ENCODE assay signal across 25 mouse cellular contexts in genomic region chr9:89807381-89807780, GRCm38 (mm10).
A peak's percentile ranks its signal among the peaks of the same experiment; 100 is the strongest.
DNase-seq lines count a peak whose midpoint lies in the region; ATAC-seq and TF ChIP-seq lines count a peak whose summit lies in the region.
"Had no signal": no experiment of that assay in that cellular context is flagged by ENCODE, and none has a peak within 500 bp of the region (broad histone marks: within the 10 kb centered on the region; RNA-seq: fewer than 3 reads in every experiment).

No protein-coding gene starts in this region.

- H3K4me3 ChIP-seq in heart, adult 2 months = no peak overlapping the region
- no peak overlapping the region for H3K4me3 ChIP-seq in kidney, adult 2 months (ENCODE audit: insufficient read depth, low read depth, low read length)
- H3K4me3 ChIP-seq in embryonic facial prominence, embryonic 14.5 days (ENCODE audit: low read depth, low read length) = no peak overlapping the region
- H3K4me3 ChIP-seq: embryonic facial prominence, embryonic 13.5 days; forebrain, embryonic 12.5 days; forebrain, embryonic 15.5 days; heart, embryonic 13.5 days; hindbrain, embryonic 12.5 days; hindbrain, embryonic 15.5 days; intestine, embryonic 15.5 days had no signal

- no peak overlapping the region for H3K4me2 ChIP-seq in embryonic facial prominence, embryonic 14.5 days (ENCODE audit: low read depth, low read length)
- H3K4me2 ChIP-seq: embryonic facial prominence, embryonic 13.5 days; forebrain, embryonic 12.5 days; forebrain, embryonic 15.5 days; heart, embryonic 13.5 days; hindbrain, embryonic 12.5 days; hindbrain, embryonic 15.5 days; intestine, embryonic 15.5 days had no signal

- peak; percentile 64 for DNase-seq in heart, adult 11 months
- no peak for DNase-seq in heart, adult 2 months
- DNase-seq in kidney, adult 2 months = peak; percentile 10
- no peak for DNase-seq in kidney, postnatal 4 days
- DNase-seq in Muller cell, postnatal 12 days (ENCODE audit: inconsistent ontology term) = peak; percentile 79
- peak; percentile 29 for DNase-seq in embryonic facial prominence, embryonic 14.5 days (ENCODE audit: low spot score)
- no peak for DNase-seq in cerebellum, adult 11 months
- DNase-seq in testis, postnatal 14 days (ENCODE audit: low spot score) = no peak
- DNase-seq: adrenal gland, adult 8-10 months; adrenal gland, postnatal 25 days; cerebellum, adult 18-20 months; cerebellum, adult 9-10 months; cerebellum, postnatal 14 days; gastrocnemius, postnatal 25 days; heart, postnatal 14 days; heart, postnatal 4 days had no signal

- no peaks in the 10 kb centered on the region for H3K9me3 ChIP-seq in embryonic facial prominence, embryonic 14.5 days (ENCODE audit: control insufficient read depth, low read length)
- H3K9me3 ChIP-seq: embryonic facial prominence, embryonic 13.5 days; forebrain, embryonic 12.5 days; forebrain, embryonic 15.5 days; heart, embryonic 13.5 days; hindbrain, embryonic 12.5 days; hindbrain, embryonic 15.5 days; intestine, embryonic 15.5 days had no signal

- H3K27me3 ChIP-seq in heart, adult 2 months (ENCODE audit: control insufficient read depth, insufficient read depth, low read length) = no peaks in the 10 kb centered on the region
- no peaks in the 10 kb centered on the region; the same call in 1 of the 2 replicates for H3K27me3 ChIP-seq in kidney, adult 2 months (replicated peaks; ENCODE audit: control insufficient read depth, insufficient read depth, low read length)
- no peaks in the 10 kb centered on the region for H3K27me3 ChIP-seq in embryonic facial prominence, embryonic 14.5 days (replicated peaks; ENCODE audit: control insufficient read depth, insufficient read depth, low read length)
- H3K27me3 ChIP-seq: forebrain, embryonic 12.5 days; forebrain, embryonic 15.5 days; hindbrain, embryonic 12.5 days; hindbrain, embryonic 15.5 days; intestine, embryonic 15.5 days had no signal

- WGBS in heart, adult 2 months = 49% methylated on average over 6 of the region's 6 CpGs
- WGBS in kidney, adult 2 months = 47% methylated on average over 6 of the region's 6 CpGs
- 39% methylated on average over 6 of the region's 6 CpGs for WGBS in embryonic facial prominence, embryonic 14.5 days

- no peaks in the 10 kb centered on the region for H3K36me3 ChIP-seq in heart, adult 2 months (ENCODE audit: control insufficient read depth, insufficient read depth, low read length)
- no peaks in the 10 kb centered on the region for H3K36me3 ChIP-seq in kidney, adult 2 months (ENCODE audit: control insufficient read depth, insufficient read depth, low read length)
- no peaks in the 10 kb centered on the region for H3K36me3 ChIP-seq in embryonic facial prominence, embryonic 14.5 days (ENCODE audit: control insufficient read depth, insufficient read depth, low read length)
- H3K36me3 ChIP-seq: embryonic facial prominence, embryonic 13.5 days; forebrain, embryonic 12.5 days; forebrain, embryonic 15.5 days; heart, embryonic 13.5 days; hindbrain, embryonic 12.5 days; hindbrain, embryonic 15.5 days; intestine, embryonic 15.5 days had no signal

- no peak for ATAC-seq in embryonic facial prominence, embryonic 14.5 days (ENCODE audit: low read depth)
- ATAC-seq: activated CD4-positive, CD25-positive, alpha-beta regulatory T cell, adult 4 months; CD4-positive, CD25-positive, alpha-beta regulatory T cell, adult 4 months; forebrain, embryonic 15.5 days; intestine, embryonic 15.5 days had no signal

- TF ChIP-seq POLR2A in heart, adult 2 months (IDR thresholded peaks at IDR 0.05; ENCODE audit: insufficient read depth, low read depth, low read length) = no peak
- no peak for TF ChIP-seq POLR2A in kidney, adult 2 months (IDR thresholded peaks at IDR 0.05; ENCODE audit: low read depth, low read length)

- no peak overlapping the region for H3K9ac ChIP-seq in heart, adult 2 months (ENCODE audit: low read depth, low read length)
- no peak overlapping the region for H3K9ac ChIP-seq in embryonic facial prominence, embryonic 14.5 days (ENCODE audit: low read depth, low read length)
- H3K9ac ChIP-seq: embryonic facial prominence, embryonic 13.5 days; forebrain, embryonic 12.5 days; forebrain, embryonic 15.5 days; heart, embryonic 13.5 days; hindbrain, embryonic 12.5 days; hindbrain, embryonic 15.5 days; intestine, embryonic 15.5 days had no signal

- no peaks in the 10 kb centered on the region for H3K79me2 ChIP-seq in heart, adult 2 months (replicated peaks; ENCODE audit: control insufficient read depth, insufficient read depth, low read length)

- no peaks in the 10 kb centered on the region for H3K4me1 ChIP-seq in heart, adult 2 months (ENCODE audit: control insufficient read depth, insufficient read depth, low read length)
- no peaks in the 10 kb centered on the region for H3K4me1 ChIP-seq in kidney, adult 2 months (ENCODE audit: control insufficient read depth, insufficient read depth, low read length)
- H3K4me1 ChIP-seq in embryonic facial prominence, embryonic 14.5 days (ENCODE audit: control insufficient read depth, insufficient read depth, low read length) = no peaks in the 10 kb centered on the region; the same call in 1 of the 2 replicates
- H3K4me1 ChIP-seq: forebrain, embryonic 12.5 days; forebrain, embryonic 15.5 days; hindbrain, embryonic 12.5 days; hindbrain, embryonic 15.5 days; intestine, embryonic 15.5 days had no signal

- TF ChIP-seq CTCF in heart, adult 2 months (IDR thresholded peaks at IDR 0.05) = no peak
- no peak for TF ChIP-seq CTCF in kidney, adult 2 months (conservative IDR thresholded peaks at IDR 0.05; ENCODE audit: insufficient read depth, insufficient read length, low read depth, low read length)

- no peak for TF ChIP-seq EP300 in heart, adult 2 months (IDR thresholded peaks at IDR 0.05; ENCODE audit: insufficient read depth, low read depth, low read length)

- intact Hi-C loops in heart, adult 2 months (cut with DNase I) = no loop called here

- H3K27ac ChIP-seq in heart, adult 2 months = no peak overlapping the region
- no peak overlapping the region for H3K27ac ChIP-seq in kidney, adult 2 months (ENCODE audit: insufficient read depth, low read depth, low read length)
- no peak overlapping the region for H3K27ac ChIP-seq in embryonic facial prominence, embryonic 14.5 days (replicated peaks; ENCODE audit: low read depth, low read length)
- H3K27ac ChIP-seq: embryonic facial prominence, embryonic 13.5 days; forebrain, embryonic 12.5 days; forebrain, embryonic 15.5 days; heart, embryonic 13.5 days; hindbrain, embryonic 12.5 days; hindbrain, embryonic 15.5 days; intestine, embryonic 15.5 days had no signal

Comparison
In these comparisons a context has a peak if more than half of its experiments do, and no peak if none do; other contexts are left out.
1. DNase-seq: peak in heart, adult 11 months (single experiment), kidney, adult 2 months (single experiment), Muller cell, postnatal 12 days (single experiment) and embryonic facial prominence, embryonic 14.5 days (single experiment); none in heart, adult 2 months (0 of 2), kidney, postnatal 4 days (0 of 2), cerebellum, adult 11 months (single experiment) and testis, postnatal 14 days (single experiment).